ENCODE assay signal across 11 mouse cellular contexts in genomic region chr11:88605098-88605525, GRCm38 (mm10).
A peak's percentile ranks its signal among the peaks of the same experiment; 100 is the strongest.
DNase-seq lines count a peak whose midpoint lies in the region; ATAC-seq and TF ChIP-seq lines count a peak whose summit lies in the region.
"Had no signal": no experiment of that assay in that cellular context is flagged by ENCODE, and none has a peak within 500 bp of the region (broad histone marks: within the 10 kb centered on the region; RNA-seq: fewer than 3 reads in every experiment).

No protein-coding gene starts in this region.

- no peak overlapping the region for H3K4me3 ChIP-seq in layer of hippocampus, adult 2 months
- no peak overlapping the region for H3K4me3 ChIP-seq in embryonic facial prominence, embryonic 10.5 days
- H3K4me3 ChIP-seq in heart, embryonic 15.5 days: no peak overlapping the region
- no peak overlapping the region for H3K4me3 ChIP-seq in midbrain, embryonic 14.5 days (replicated peaks; ENCODE audit: low read depth, low read length)

- H3K4me1 ChIP-seq in embryonic facial prominence, embryonic 10.5 days: peaks cover 78% of the 10 kb centered on the region
- peaks cover 72% of the 10 kb centered on the region for H3K4me1 ChIP-seq in heart, embryonic 15.5 days (replicated peaks)
- H3K4me1 ChIP-seq in midbrain, embryonic 14.5 days (ENCODE audit: control insufficient read depth, insufficient read depth, low read length): peaks cover 33% of the 10 kb centered on the region

- H3K27me3 ChIP-seq in embryonic facial prominence, embryonic 10.5 days (replicated peaks; ENCODE audit: low read depth, poor library complexity, severe bottlenecking): no peaks in the 10 kb centered on the region
- H3K27me3 ChIP-seq in heart, embryonic 15.5 days: no peaks in the 10 kb centered on the region
- H3K27me3 ChIP-seq in midbrain, embryonic 14.5 days (ENCODE audit: control insufficient read depth, insufficient read depth, low read length): no peaks in the 10 kb centered on the region

- H3K4me2 ChIP-seq in heart, embryonic 15.5 days: no peak overlapping the region
- H3K4me2 ChIP-seq in midbrain, embryonic 14.5 days (ENCODE audit: low read length): no peak overlapping the region

- WGBS in embryonic facial prominence, embryonic 10.5 days: 66% methylated on average over 12 of the region's 12 CpGs
- 29% methylated on average over 12 of the region's 12 CpGs for WGBS in heart, embryonic 15.5 days
- 60% methylated on average over 12 of the region's 12 CpGs for WGBS in midbrain, embryonic 14.5 days

- no peak for DNase-seq in layer of hippocampus, adult 2 months (ENCODE audit: low spot score in 2 of 2)
- no peak for DNase-seq in layer of hippocampus, adult 9-11 months
- peak; percentile 23 for DNase-seq in embryonic facial prominence, embryonic 10.5 days (ENCODE audit: low spot score)
- no peak for DNase-seq in midbrain, embryonic 14.5 days
- DNase-seq in left cerebral cortex, postnatal 14 days (ENCODE audit: low spot score in 2 of 2): no peak
- no peak for DNase-seq in frontal cortex, adult 2 months (ENCODE audit: extremely low spot score in 1 of 2, low spot score in 1 of 2)
- no peak for DNase-seq in lung, postnatal 25 days (ENCODE audit: low spot score)
- DNase-seq: cerebellum, adult 8-10 months; left cerebral cortex, postnatal 4 days; thymus, adult 2 months had no signal

- intact Hi-C loops in left cerebral cortex, postnatal 14 days (cut with DNase I): loop anchor here (5.0 kb wide), 1 partner anchor 37 kb away; no protein-coding TSS in a partner anchor

- H3K9ac ChIP-seq in heart, embryonic 15.5 days: peak overlapping the region; percentile 32
- H3K9ac ChIP-seq in midbrain, embryonic 14.5 days (replicated peaks; ENCODE audit: low read length): no peak overlapping the region

- H3K36me3 ChIP-seq in embryonic facial prominence, embryonic 10.5 days (replicated peaks): peaks cover 76% of the 10 kb centered on the region
- no peaks in the 10 kb centered on the region; the same call in 1 of the 2 replicates for H3K36me3 ChIP-seq in heart, embryonic 15.5 days
- 0 out of 2 replicates have a peak, but pooled peaks cover 8% of the 10 kb centered on the region for H3K36me3 ChIP-seq in midbrain, embryonic 14.5 days (ENCODE audit: control insufficient read depth, insufficient read depth, low read length)

- no peaks in the 10 kb centered on the region for H3K9me3 ChIP-seq in embryonic facial prominence, embryonic 10.5 days
- H3K9me3 ChIP-seq in heart, embryonic 15.5 days (replicated peaks): no peaks in the 10 kb centered on the region
- no peaks in the 10 kb centered on the region for H3K9me3 ChIP-seq in midbrain, embryonic 14.5 days (ENCODE audit: control insufficient read depth, low read length)

- no peak for TF ChIP-seq CTCF in layer of hippocampus, adult 2 months (conservative IDR thresholded peaks at IDR 0.05)

- peak overlapping the region; percentile 78; the same call in 1 of the 2 replicates for H3K27ac ChIP-seq in layer of hippocampus, adult 2 months
- H3K27ac ChIP-seq in embryonic facial prominence, embryonic 10.5 days (replicated peaks): no peak overlapping the region; the same call in 1 of the 2 replicates
- H3K27ac ChIP-seq in heart, embryonic 15.5 days: peak overlapping the region; percentile 35; the same call in 1 of the 2 replicates
- 0 out of 2 replicates have a peak overlapping the region, but pooled peaks have one; percentile 32 for H3K27ac ChIP-seq in midbrain, embryonic 14.5 days (replicated peaks; ENCODE audit: low read depth, low read length)

- no peak for ATAC-seq in heart, embryonic 15.5 days (replicated peaks; ENCODE audit: insufficient number of reproducible peaks, insufficient read depth, low FRiP score, low read depth)
- ATAC-seq in midbrain, embryonic 14.5 days (ENCODE audit: low FRiP score, low TSS enrichment): no peak
